Mouse (Mus musculus) liver, adult 2 months (tissue): Measurements from ENCODE around the gene Layn. TPM values are rescaled to one million over a fixed set of nuclear protein-coding genes. Genes with fewer than 3 reads are reported as not detected.

Experiments
- DNase-seq: peaks from one replicate; pipeline ENCODE4 v3.0.0-alpha.2; 2011; ENCODE audit warnings: low read depth, low spot score; ENCODE audit errors: extremely low read depth
- H3K27ac ChIP-seq: fragments of 200-500 bp; replicated peaks from 2 replicates; pipeline ENCODE4 v1.5.1; 2012; ENCODE audit warnings: low read depth, mild to moderate bottlenecking, control low read depth, inconsistent platforms, low read length; ENCODE audit not compliant: insufficient read depth
- H3K27me3 ChIP-seq: fragments of 200-500 bp; 2 replicates; pipeline ENCODE4 v1.6.1; 2012; ENCODE audit warnings: mild to moderate bottlenecking, moderate library complexity, low read length, inconsistent platforms; ENCODE audit not compliant: control insufficient read depth, insufficient read depth
- H3K36me3 ChIP-seq: fragments of 200-500 bp; 2 replicates; pipeline ENCODE4 v1.6.1; 2012; ENCODE audit warnings: low read length, inconsistent platforms; ENCODE audit not compliant: control insufficient read depth, insufficient read depth
- H3K4me1 ChIP-seq: fragments of 200-500 bp; 2 replicates; pipeline ENCODE4 v1.6.1; 2011; ENCODE audit warnings: low read length; ENCODE audit not compliant: control insufficient read depth, insufficient read depth
- H3K4me3 ChIP-seq: fragments of 200-500 bp; 2 replicates; pipeline ENCODE4 v1.5.1; 2011; ENCODE audit warnings: low read depth, mild to moderate bottlenecking, control low read depth, low read length, moderate library complexity; ENCODE audit not compliant: insufficient read depth
- H3K79me2 ChIP-seq: fragments of 200-500 bp; 2 replicates; pipeline ENCODE4 v1.6.1; 2012; ENCODE audit warnings: inconsistent platforms, mild to moderate bottlenecking, low read length, moderate library complexity; ENCODE audit not compliant: control insufficient read depth, insufficient read depth
- H3K9ac ChIP-seq: fragments of 200-500 bp; 2 replicates; pipeline ENCODE4 v1.6.1; 2012; ENCODE audit warnings: low read depth, mild to moderate bottlenecking, control low read depth, inconsistent platforms, low read length
- CTCF ChIP-seq: fragments of 200-500 bp; IDR thresholded peaks from 2 replicates; pipeline ENCODE4 v1.5.1; 2011; ENCODE audit warnings: low read depth, low read length, control low read depth
- POLR2A ChIP-seq: fragments of 200-500 bp; IDR thresholded peaks from 2 replicates; pipeline ENCODE4 v1.6.1; 2011; ENCODE audit warnings: low read length, control low read depth; ENCODE audit not compliant: insufficient read depth; ENCODE audit errors: extremely low read depth
- WGBS: fragments of 180-500 bp; shearing (Covaris S2); methylation state at CpG from one replicate; pipeline ENCODE4 v1.1.7; 2018; 5-methylcytosine and 5-hydroxymethylcytosine counted together
- polyA plus RNA-seq: library from polyadenylated mRNA; depleted of rRNA; stranded (reverse); fragments of >200 nt; gene quantifications from 2 replicates; pipeline ENCODE4 v1.2.3, GENCODE M21; 2012
- total RNA-seq: library from RNA; depleted of rRNA; stranded (reverse); fragments of >200 nt; gene quantifications from 2 replicates; pipeline ENCODE4 v1.2.3, GENCODE M21; 2014

The Layn gene
- total and polyA plus RNA-seq, 2 experiments, result 0.55 to 1.4 TPM

GRCm38 (mm10) chr9:51026952-51027351 is 49.9 kb downstream of the Layn start:
- Histone ChIP-seq H3K79me2 (no peaks in the 10 kb centered on the region), H3K4me3 (no peak overlapping the region), H3K9ac (no peak overlapping the region), H3K36me3 (no peaks in the 10 kb centered on the region), H3K27ac (no peak overlapping the region), H3K27me3 (no peaks in the 10 kb centered on the region), H3K4me1 (no peaks in the 10 kb centered on the region)
- DNase-seq, result no peak
- TF ChIP-seq CTCF (no peak), POLR2A (no peak)
- WGBS, result 94% methylated on average over 1 of the region's 1 CpGs

GRCm38 (mm10) chr9:51021123-51021795 is 55.6 kb downstream of the Layn start:
- Histone ChIP-seq H3K27ac (no peak overlapping the region), H3K79me2 (no peaks in the 10 kb centered on the region), H3K36me3 (no peaks in the 10 kb centered on the region), H3K4me1 (no peaks in the 10 kb centered on the region), H3K9ac (no peak overlapping the region), H3K4me3 (no peak overlapping the region), H3K27me3 (no peaks in the 10 kb centered on the region)
- WGBS, result 80% methylated on average over 4 of the region's 4 CpGs
- TF ChIP-seq CTCF, result no peak
- no peak for TF ChIP-seq POLR2A
- DNase-seq, result no peak

GRCm38 (mm10) chr9:51020351-51020750 is 56.5 kb downstream of the Layn start:
- Histone ChIP-seq H3K27ac (no peak overlapping the region), H3K4me3 (no peak overlapping the region), H3K9ac (no peak overlapping the region), H3K27me3 (no peaks in the 10 kb centered on the region), H3K79me2 (no peaks in the 10 kb centered on the region), H3K4me1 (no peaks in the 10 kb centered on the region), H3K36me3 (no peaks in the 10 kb centered on the region)
- no peak for DNase-seq
- no peak for TF ChIP-seq CTCF
- no peak for TF ChIP-seq POLR2A
- WGBS, result 65% methylated on average over 3 of the region's 3 CpGs

- Histone ChIP-seq H3K27me3 (no peaks in the 10 kb centered on the region), H3K36me3 (no peaks in the 10 kb centered on the region), H3K79me2 (no peaks in the 10 kb centered on the region), H3K4me3 (no peak overlapping the region), H3K9ac (no peak overlapping the region), H3K27ac (no peak overlapping the region), H3K4me1 (no peaks in the 10 kb centered on the region)
- 71% methylated on average over 7 of the region's 7 CpGs for WGBS
- no peak for DNase-seq
- no peak for TF ChIP-seq POLR2A
Measured at GRCm38 (mm10) chr9:51019670-51020069, 57.2 kb downstream of the Layn start.

- no peaks in the 10 kb centered on the region for H3K36me3 ChIP-seq
- H3K9ac ChIP-seq, result no peak overlapping the region
- WGBS, result 39% methylated on average over 4 of the region's 4 CpGs
- no peak overlapping the region for H3K27ac ChIP-seq
- H3K4me3 ChIP-seq, result no peak overlapping the region
- H3K4me1 ChIP-seq, result no peaks in the 10 kb centered on the region
- TF ChIP-seq CTCF, result no peak
- TF ChIP-seq POLR2A, result no peak
- no peaks in the 10 kb centered on the region for H3K27me3 ChIP-seq
- no peaks in the 10 kb centered on the region for H3K79me2 ChIP-seq
- no peak for DNase-seq
Measured at GRCm38 (mm10) chr9:51015732-51016131, 61.2 kb downstream of the Layn start.

- H3K27ac ChIP-seq, result no peak overlapping the region
- H3K4me3 ChIP-seq, result no peak overlapping the region
- no peaks in the 10 kb centered on the region for H3K79me2 ChIP-seq
- no peaks in the 10 kb centered on the region for H3K4me1 ChIP-seq
- WGBS, result 93% methylated on average over 1 of the region's 1 CpGs
- H3K36me3 ChIP-seq, result no peaks in the 10 kb centered on the region
- H3K9ac ChIP-seq, result no peak overlapping the region
- TF ChIP-seq POLR2A, result no peak
- TF ChIP-seq CTCF, result no peak
- DNase-seq, result no peak
- no peaks in the 10 kb centered on the region for H3K27me3 ChIP-seq
Measured at GRCm38 (mm10) chr9:51013644-51014043, 63.2 kb downstream of the Layn start.
